Mouse (Mus musculus) forebrain, embryonic 11.5 days (tissue): Measurements from ENCODE around the gene Pnma1. TPM values are rescaled to one million over a fixed set of nuclear protein-coding genes. Genes with fewer than 3 reads are reported as not detected.

Source experiments
- polyA plus RNA-seq: library from polyadenylated mRNA; unstranded; fragments of >200 nt; fragmentation: Nextera tagmentation; extraction: Ambion mirVana; gene quantifications from 2 replicates; pipeline ENCODE4 v1.2.1, GENCODE M21; 2014

The Pnma1 gene
- polyA plus RNA-seq, 1 experiment from 2014 or later: 1.9 TPM

Other genes starting within 250 kb of the Pnma1 start
- gene Numb, start 226.6 kb downstream of the Pnma1 start, polyA plus RNA-seq: 33.3 and 34.4 TPM in 2 replicates
- 18.0 and 20.0 TPM in 2 replicates for gene Riox1, start 197.9 kb downstream of the Pnma1 start, polyA plus RNA-seq
- not detected in 2 replicates for gene Heatr4, start 163.6 kb downstream of the Pnma1 start, polyA plus RNA-seq
- gene Acot2, start 160.6 kb downstream of the Pnma1 start, polyA plus RNA-seq: 12.2 and 12.7 TPM in 2 replicates
- 34.1 and 42.7 TPM in 2 replicates for gene Acot1, start 139.0 kb downstream of the Pnma1 start, polyA plus RNA-seq
- 0.31 TPM in 1 of 2 replicates, not detected in the other for gene Acot4, start 110.1 kb downstream of the Pnma1 start, polyA plus RNA-seq
- not detected in 2 replicates for gene Gm49366, start 109.6 kb downstream of the Pnma1 start, polyA plus RNA-seq
- gene Acot3, start 96.3 kb downstream of the Pnma1 start, polyA plus RNA-seq: 0.23 and 0.25 TPM in 2 replicates
- gene Acot5, start 79.2 kb downstream of the Pnma1 start, polyA plus RNA-seq: not detected in 2 replicates
- 1.5 and 1.8 TPM in 2 replicates for gene Acot6, start 47.8 kb downstream of the Pnma1 start, polyA plus RNA-seq
- 6.1 and 6.8 TPM in 2 replicates for gene Dnal1, start 34.1 kb downstream of the Pnma1 start, polyA plus RNA-seq
- 7.6 and 9.6 TPM in 2 replicates for gene Elmsan1, start 70.4 kb upstream of the Pnma1 start, polyA plus RNA-seq
- 13.8 and 14.3 TPM in 2 replicates for gene Ptgr2, start 136.7 kb upstream of the Pnma1 start, polyA plus RNA-seq
- gene Zfp410, start 168.4 kb upstream of the Pnma1 start, polyA plus RNA-seq: 121 and 129 TPM in 2 replicates
- gene Coq6, start 213.2 kb upstream of the Pnma1 start, polyA plus RNA-seq: 40.3 and 46.2 TPM in 2 replicates
- 8.0 and 8.3 TPM in 2 replicates for gene Fam161b, start 213.3 kb upstream of the Pnma1 start, polyA plus RNA-seq